Mouse (Mus musculus): Measurements from ENCODE around the gene Dlx4. TPM values are rescaled to one million over a fixed set of nuclear protein-coding genes. Genes with fewer than 3 reads are reported as not detected.

Dlx4 gene
- polyA plus RNA-seq, 1 experiment from 2014 or later, result not detected

Other genes with a start within 250 kb of the Dlx4 start
- 20.6 and 41.7 TPM in 2 replicates for gene Col1a1, start 210.0 kb downstream of the Dlx4 start, polyA plus RNA-seq (2014; fragmentation: Nextera tagmentation; extraction: Ambion mirVana)
- not detected in 2 replicates for gene Hils1, start 178.7 kb downstream of the Dlx4 start, polyA plus RNA-seq (2014; fragmentation: Nextera tagmentation; extraction: Ambion mirVana)
- gene Sgca, start 169.9 kb downstream of the Dlx4 start, polyA plus RNA-seq (2014; fragmentation: Nextera tagmentation; extraction: Ambion mirVana), result not detected in 2 replicates
- gene Ppp1r9b, start 155.2 kb downstream of the Dlx4 start, polyA plus RNA-seq (2014; fragmentation: Nextera tagmentation; extraction: Ambion mirVana), result 20.8 and 21.8 TPM in 2 replicates
- gene Samd14, start 136.4 kb downstream of the Dlx4 start, polyA plus RNA-seq (2014; fragmentation: Nextera tagmentation; extraction: Ambion mirVana), result 81.7 and 96.5 TPM in 2 replicates
- gene Pdk2, start 104.9 kb downstream of the Dlx4 start, polyA plus RNA-seq (2014; fragmentation: Nextera tagmentation; extraction: Ambion mirVana), result 20.1 and 24.2 TPM in 2 replicates
- 4.1 and 4.8 TPM in 2 replicates for gene Itga3, start 69.5 kb downstream of the Dlx4 start, polyA plus RNA-seq (2014; fragmentation: Nextera tagmentation; extraction: Ambion mirVana)
- not detected in 2 replicates for gene Dlx3, start 26.1 kb downstream of the Dlx4 start, polyA plus RNA-seq (2014; fragmentation: Nextera tagmentation; extraction: Ambion mirVana)
- gene Tac4, start 115.3 kb upstream of the Dlx4 start, polyA plus RNA-seq (2014; fragmentation: Nextera tagmentation; extraction: Ambion mirVana), result not detected in 2 replicates
- 66.5 and 68.0 TPM in 2 replicates for gene Kat7, start 164.0 kb upstream of the Dlx4 start, polyA plus RNA-seq (2014; fragmentation: Nextera tagmentation; extraction: Ambion mirVana)
- 3.3 and 4.0 TPM in 2 replicates for gene Fam117a, start 190.8 kb upstream of the Dlx4 start, polyA plus RNA-seq (2014; fragmentation: Nextera tagmentation; extraction: Ambion mirVana)
- gene Slc35b1, start 238.4 kb upstream of the Dlx4 start, polyA plus RNA-seq (2014; fragmentation: Nextera tagmentation; extraction: Ambion mirVana), result 168 and 174 TPM in 2 replicates

Measured in forebrain, embryonic 14.5 days (tissue).